Mouse (Mus musculus) G1E (cell line): ENCODE results near the gene Tnfrsf23.

Experiments
- CTCF ChIP-seq: IDR thresholded peaks from 2 replicates; pipeline ENCODE4 v1.5.1; 2012; ENCODE audit warnings: low read depth, low read length, inconsistent platforms, mixed read lengths
- GATA1 ChIP-seq: IDR thresholded peaks from 2 replicates; pipeline ENCODE4 v1.6.1; 2012; ENCODE audit warnings: borderline replicate concordance, low read length, inconsistent platforms, mixed read lengths
- POLR2AphosphoS5 ChIP-seq: IDR thresholded peaks from 2 replicates; pipeline ENCODE4 v1.6.1; 2012; ENCODE audit warnings: low read depth, low read length, inconsistent platforms; ENCODE audit not compliant: insufficient replicate concordance
- TAL1 ChIP-seq: conservative IDR thresholded peaks from 2 replicates; pipeline ENCODE4 v1.6.1; 2012; ENCODE audit warnings: low read depth, low read length, inconsistent platforms, mixed read lengths

DNA sequence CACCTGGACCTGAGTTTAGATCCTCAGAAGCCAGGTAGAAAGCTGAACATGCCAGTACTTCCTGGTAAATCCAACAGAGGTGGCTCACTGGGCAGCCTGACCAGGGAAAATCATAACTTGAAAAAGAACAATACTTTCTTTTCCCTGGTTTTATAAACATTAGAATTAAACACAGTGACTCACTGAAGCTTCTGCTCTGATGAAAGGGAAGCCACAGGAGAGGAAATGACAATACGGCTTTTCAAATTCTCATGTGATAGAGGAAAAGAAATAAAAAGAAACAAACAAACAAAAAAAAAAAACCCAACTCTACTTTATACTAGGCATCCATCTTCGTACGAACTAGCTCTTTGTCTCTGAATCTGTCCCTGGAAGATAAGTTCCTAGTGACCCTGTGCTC is 61.1 kb downstream of the Tnfrsf23 start:
- TF ChIP-seq CTCF (no peak), TAL1 (no peak), GATA1 (no peak), POLR2AphosphoS5 (no peak)
